In the genomic region with DNA sequence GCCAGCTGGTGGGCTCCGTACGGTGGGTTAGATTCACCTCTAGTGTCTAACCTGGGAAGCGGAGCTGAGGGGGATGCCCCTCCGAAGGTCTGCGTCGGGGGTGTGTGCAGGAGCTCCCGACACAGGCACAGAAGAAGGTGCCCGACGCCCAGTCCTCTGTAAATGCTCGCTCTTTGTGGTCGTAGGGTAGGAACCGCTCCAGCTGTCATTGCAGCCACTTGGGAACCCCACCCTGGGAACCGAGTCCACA, we compare ENCODE assay signal across 8 mouse cellular contexts. TPM values are rescaled to one million over a fixed set of nuclear protein-coding genes. Genes with fewer than 3 reads are reported as not detected.
DNase-seq lines count a peak whose midpoint lies in the region; ATAC-seq and TF ChIP-seq lines count a peak whose summit lies in the region.

No protein-coding gene starts in this region.

- no peak for DNase-seq in kidney, adult 9 months
- DNase-seq in adrenal gland, postnatal 4 days (ENCODE audit: low spot score in 2 of 2), result no peak
- DNase-seq in frontal cortex, postnatal 14 days (ENCODE audit: low spot score in 2 of 2), result no peak
- no peak for DNase-seq in frontal cortex, adult 2 months (ENCODE audit: extremely low spot score in 1 of 2, low spot score in 1 of 2)

- no peak for ATAC-seq in kidney, embryonic 16.5 days (ENCODE audit: low FRiP score, low TSS enrichment)
- peak; percentile 25 for ATAC-seq in heart, embryonic 16.5 days (replicated peaks; ENCODE audit: extremely low read depth, insufficient read depth, low FRiP score)

- WGBS in kidney, embryonic 16.5 days, result 0% methylated on average over 13 of the region's 13 CpGs
- 0% methylated on average over 13 of the region's 13 CpGs for WGBS in heart, embryonic 16.5 days
- WGBS in macrophage (ENCODE audit: missing documents), result under 1% methylated on average over 13 of the region's 13 CpGs

- peak overlapping the region; percentile 100 for H3K9ac ChIP-seq in kidney, embryonic 16.5 days (replicated peaks; ENCODE audit: low read length)
- H3K9ac ChIP-seq in heart, embryonic 16.5 days (ENCODE audit: low read length), result peak overlapping the region; percentile 99

- H3K79me2 ChIP-seq in macrophage (ENCODE audit: inconsistent target), result peaks cover 45% of the 10 kb centered on the region

- H3K4me3 ChIP-seq in kidney, embryonic 16.5 days (ENCODE audit: low read length), result peak overlapping the region; percentile 98
- H3K4me3 ChIP-seq in bone marrow macrophage, adult 2 months (ENCODE audit: insufficient read depth, low read length), result peak overlapping the region; percentile 97
- peak overlapping the region; percentile 99 for H3K4me3 ChIP-seq in heart, embryonic 16.5 days (ENCODE audit: low read length)
- H3K4me3 ChIP-seq in macrophage (ENCODE audit: inconsistent target), result peak overlapping the region; percentile 85

- no peaks in the 10 kb centered on the region for H3K9me3 ChIP-seq in kidney, embryonic 16.5 days (ENCODE audit: low read length)
- no peaks in the 10 kb centered on the region for H3K9me3 ChIP-seq in heart, embryonic 16.5 days (replicated peaks; ENCODE audit: control insufficient read depth, low read length)

- peak overlapping the region; percentile 72 for H3K4me2 ChIP-seq in kidney, embryonic 16.5 days (replicated peaks; ENCODE audit: low read depth, low read length)
- peak overlapping the region; percentile 83 for H3K4me2 ChIP-seq in heart, embryonic 16.5 days (ENCODE audit: low read depth, low read length)

- H3K27me3 ChIP-seq in kidney, embryonic 16.5 days (ENCODE audit: insufficient read depth, low read length), result no peaks in the 10 kb centered on the region
- no peaks in the 10 kb centered on the region for H3K27me3 ChIP-seq in heart, embryonic 16.5 days (ENCODE audit: control insufficient read depth, insufficient read depth, low read length)

- peaks cover 21% of the 10 kb centered on the region for H3K4me1 ChIP-seq in kidney, embryonic 16.5 days (ENCODE audit: insufficient read depth, low read length)
- peaks cover 23% of the 10 kb centered on the region for H3K4me1 ChIP-seq in bone marrow macrophage, adult 2 months (ENCODE audit: control insufficient read depth, insufficient read depth, low read length)
- H3K4me1 ChIP-seq in heart, embryonic 16.5 days (ENCODE audit: control insufficient read depth, insufficient read depth, low read length), result peaks cover 26% of the 10 kb centered on the region

- no peak for TF ChIP-seq CTCF in bone marrow macrophage, adult 2 months (IDR thresholded peaks at IDR 0.05; ENCODE audit: low read depth, low read length)

- H3K27ac ChIP-seq in kidney, embryonic 16.5 days (ENCODE audit: low read length), result peak overlapping the region; percentile 89
- peak overlapping the region; percentile 84 for H3K27ac ChIP-seq in bone marrow macrophage, adult 2 months (ENCODE audit: insufficient read depth, low read depth, low read length)
- H3K27ac ChIP-seq in heart, embryonic 16.5 days (ENCODE audit: low read length), result peak overlapping the region; percentile 96
- peak overlapping the region; percentile 92 for H3K27ac ChIP-seq in macrophage

- peaks cover 36% of the 10 kb centered on the region for H3K36me3 ChIP-seq in kidney, embryonic 16.5 days (ENCODE audit: insufficient read depth, low read length)
- peaks cover 35% of the 10 kb centered on the region for H3K36me3 ChIP-seq in heart, embryonic 16.5 days (ENCODE audit: control insufficient read depth, insufficient read depth)
- H3K36me3 ChIP-seq in macrophage (ENCODE audit: inconsistent target), result peaks cover 34% of the 10 kb centered on the region

- TF ChIP-seq POLR2A in bone marrow macrophage, adult 2 months (IDR thresholded peaks at IDR 0.05; ENCODE audit: borderline replicate concordance, low read depth, low read length), result no peak

RNA-seq across cellular contexts. Expression of gene Xbp1, which starts 0.7 kb away (rescaled TPM):
- polyA plus RNA-seq in kidney, embryonic 16.5 days (2015; fragmentation: Nextera tagmentation; extraction: Ambion mirVana), result 203 and 229 TPM in 2 replicates
- polyA plus RNA-seq in bone marrow macrophage, adult 2 months (2012; ENCODE audit: insufficient read depth, insufficient read length, missing spikeins), result 133 and 140 TPM in 2 replicates
- polyA plus RNA-seq in heart, embryonic 16.5 days (2015; fragmentation: Nextera tagmentation; extraction: Ambion mirVana), result 135 and 151 TPM in 2 replicates
- 100 to 1,000 TPM in 16 of 26 experiments, 10 to 100 TPM in 10; 55.6 to 150 (median 114) TPM for total RNA-seq in macrophage (2018; cell fraction: chromatin; rRNA removed)
- total RNA-seq in macrophage (2018; cell fraction: cytosol; rRNA removed), result 100 to 1,000 TPM in 21 of 26 experiments, 10 to 100 TPM in 5; 85.9 to 123 (median 106) TPM
- 100 to 1,000 TPM in 17 of 26 experiments, 10 to 100 TPM in 9; 68.4 to 166 (median 118) TPM for total RNA-seq in macrophage (2018; cell fraction: nucleus; rRNA removed)
- 86.5 to 117 TPM (median 108 TPM) in 3 replicates for polyA plus RNA-seq in macrophage (2018)
- total RNA-seq in adrenal gland, postnatal 4 days (2021), result 100 to 1,000 TPM; 129 to 137 TPM
- 59.8 and 68.6 TPM in 2 replicates for polyA plus RNA-seq in frontal cortex, adult 2 months (2012; rRNA removed)

RNA-seq across cellular contexts. Expression of gene Ccdc117, which starts 20.8 kb away (rescaled TPM):
- polyA plus RNA-seq in kidney, embryonic 16.5 days (2015; fragmentation: Nextera tagmentation; extraction: Ambion mirVana), result 19.7 and 22.1 TPM in 2 replicates
- polyA plus RNA-seq in bone marrow macrophage, adult 2 months (2012; ENCODE audit: insufficient read depth, insufficient read length, missing spikeins), result 13.6 and 16.6 TPM in 2 replicates
- polyA plus RNA-seq in heart, embryonic 16.5 days (2015; fragmentation: Nextera tagmentation; extraction: Ambion mirVana), result 12.9 and 13.0 TPM in 2 replicates
- 10 to 100 TPM in 9 of 26 experiments, 1 to 10 TPM in 17; 1.7 to 17.9 (median 7.0) TPM for total RNA-seq in macrophage (2018; cell fraction: chromatin; rRNA removed)
- 10 to 100 TPM in 18 of 26 experiments, 1 to 10 TPM in 8; 5.1 to 20.5 (median 14.4) TPM for total RNA-seq in macrophage (2018; cell fraction: cytosol; rRNA removed)
- total RNA-seq in macrophage (2018; cell fraction: nucleus; rRNA removed), result 10 to 100 TPM in 11 of 26 experiments, 1 to 10 TPM in 15; 3.2 to 25.1 (median 8.5) TPM
- polyA plus RNA-seq in macrophage (2018), result 9.4 to 16.8 TPM (median 15.8 TPM) in 3 replicates
- 10 to 100 TPM; 24.2 to 25.0 TPM for total RNA-seq in adrenal gland, postnatal 4 days (2021)
- 10.8 and 11.1 TPM in 2 replicates for polyA plus RNA-seq in frontal cortex, adult 2 months (2012; rRNA removed)

RNA-seq across cellular contexts. Expression of gene Ankrd36, which starts 48.3 kb away (rescaled TPM):
- polyA plus RNA-seq in kidney, embryonic 16.5 days (2015; fragmentation: Nextera tagmentation; extraction: Ambion mirVana), result not detected in 2 replicates
- polyA plus RNA-seq in bone marrow macrophage, adult 2 months (2012; ENCODE audit: insufficient read depth, insufficient read length, missing spikeins), result not detected in 2 replicates
- 0.17 TPM in 1 of 2 replicates, not detected in the other for polyA plus RNA-seq in heart, embryonic 16.5 days (2015; fragmentation: Nextera tagmentation; extraction: Ambion mirVana)
- not detected for total RNA-seq in macrophage (2018; cell fraction: chromatin; rRNA removed)
- not detected for total RNA-seq in macrophage (2018; cell fraction: cytosol; rRNA removed)
- total RNA-seq in macrophage (2018; cell fraction: nucleus; rRNA removed), result not detected
- polyA plus RNA-seq in macrophage (2018), result not detected in 3 replicates
- not detected for total RNA-seq in adrenal gland, postnatal 4 days (2021)
- not detected in 2 replicates for polyA plus RNA-seq in frontal cortex, adult 2 months (2012; rRNA removed)
